Mouse (Mus musculus): Measurements from ENCODE around the gene E2f1.

Gene E2f1

DNA sequence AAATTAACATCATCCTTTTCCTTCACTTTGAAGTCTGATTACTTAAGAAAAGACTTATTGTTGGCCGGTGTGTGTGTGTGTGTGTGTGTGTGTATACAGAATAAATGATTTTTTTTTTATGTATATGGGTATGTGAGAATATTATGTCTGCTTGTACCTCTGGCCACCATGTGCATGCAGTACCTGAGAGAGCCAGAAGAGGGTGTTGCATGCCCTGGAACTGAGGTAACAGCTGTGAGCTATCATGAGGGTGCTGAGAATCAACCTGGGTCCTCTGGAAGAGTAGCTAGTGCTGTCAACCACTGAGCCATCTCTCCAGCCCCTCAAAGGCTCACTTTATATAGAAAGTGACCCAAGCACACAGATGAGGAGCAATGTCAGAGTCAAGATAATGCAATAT, 11.7 kb upstream of the E2f1 start:
- no peak for DNase-seq

DNA sequence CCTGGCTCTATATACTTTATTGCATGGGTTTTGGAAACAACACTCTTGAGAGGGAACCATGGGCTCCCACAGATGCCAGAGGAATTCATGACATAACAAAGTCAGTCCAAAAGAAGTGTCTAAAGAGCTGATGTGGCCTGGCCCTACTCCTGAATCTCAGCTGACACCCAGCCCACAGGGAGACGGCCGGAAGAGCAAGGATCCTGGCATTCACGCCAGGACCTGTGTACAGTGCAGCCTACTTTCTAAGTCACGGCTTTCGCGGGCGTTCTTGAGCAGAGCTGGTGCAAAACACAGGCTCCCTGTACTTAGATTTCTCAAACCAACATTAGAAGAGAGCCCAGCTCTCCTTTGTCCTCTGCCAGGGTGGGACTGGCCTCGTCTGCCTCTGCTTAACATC, 10.9 kb upstream of the E2f1 start:
- DNase-seq = no peak

DNA sequence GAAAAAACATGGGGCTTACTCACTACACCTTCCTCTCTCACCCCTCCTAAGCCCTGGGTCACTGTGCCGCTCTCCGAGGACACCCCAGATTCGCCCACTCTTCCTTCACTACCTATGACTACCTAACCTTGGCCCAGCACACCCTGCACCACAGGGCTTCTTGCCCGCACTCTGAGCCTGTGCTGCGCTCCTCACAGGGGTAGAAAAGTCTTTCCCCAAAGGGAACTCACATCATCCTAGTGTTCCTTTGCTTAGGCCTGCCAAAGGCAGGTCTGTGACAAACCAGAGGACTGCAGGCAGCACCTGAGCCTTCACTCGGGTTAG, 8.0 kb upstream of the E2f1 start:
- no peak for DNase-seq

DNA sequence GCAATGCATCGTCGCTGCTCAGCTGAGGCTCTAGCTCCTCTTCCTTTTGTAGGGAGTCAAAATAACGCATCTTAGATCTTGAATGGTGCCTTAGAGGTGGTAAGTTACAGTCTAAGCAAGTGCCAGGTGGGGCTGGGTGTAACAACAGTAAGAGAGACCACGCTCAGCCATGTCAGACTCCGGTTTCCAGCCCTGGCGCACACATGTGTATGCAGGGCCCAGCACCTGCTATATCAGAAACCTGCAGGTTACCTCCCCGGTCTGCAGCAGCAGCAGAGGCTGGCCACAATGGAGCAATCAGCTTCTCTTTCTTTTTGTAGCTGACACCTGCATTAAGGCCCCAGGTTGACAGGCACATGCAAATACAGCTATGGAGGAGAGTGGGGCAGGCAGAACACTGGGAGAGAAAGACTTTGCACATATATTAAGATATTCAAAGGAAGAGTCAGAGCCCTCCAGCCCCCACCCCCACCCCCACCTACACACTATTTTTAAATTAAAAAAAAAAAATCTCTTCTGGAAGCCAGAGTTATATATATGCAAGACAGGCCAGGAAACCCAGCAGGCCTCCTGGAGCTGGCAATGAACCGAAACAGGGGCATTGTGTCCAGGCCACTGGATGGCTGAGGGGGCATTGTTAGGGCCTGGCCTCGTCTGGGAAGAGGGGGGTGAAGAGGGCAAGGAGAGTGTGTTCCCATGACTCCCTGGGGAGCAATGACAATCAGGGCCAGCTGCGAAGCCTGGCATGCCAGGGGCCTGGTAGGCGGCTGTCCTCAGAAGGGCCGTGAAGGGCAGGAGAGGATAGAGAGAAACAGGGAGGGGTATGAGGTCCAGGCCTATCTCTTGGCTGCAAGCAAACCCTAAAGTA, 7.4 kb upstream of the E2f1 start:
- no peak for DNase-seq

DNA sequence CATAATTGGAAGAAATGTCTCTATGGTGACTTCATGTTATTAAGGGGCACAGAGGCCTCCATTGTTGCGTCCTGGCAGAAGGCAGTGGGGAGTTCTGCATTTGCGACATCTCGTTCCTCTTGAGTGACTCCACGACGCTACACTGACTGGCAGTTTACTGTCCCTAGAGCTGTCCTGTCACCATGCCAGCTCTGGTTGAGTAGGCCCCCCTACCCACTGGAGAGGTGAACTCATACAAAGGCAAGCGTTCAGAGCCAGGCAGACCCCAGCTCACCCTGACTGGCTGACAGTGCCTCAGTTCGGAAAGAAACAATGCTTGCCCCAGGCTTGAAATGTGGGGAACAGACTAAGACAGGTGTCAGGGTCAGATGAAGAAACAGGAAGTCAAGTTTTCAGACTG, 4.6 kb upstream of the E2f1 start:
- no peak for DNase-seq

DNA sequence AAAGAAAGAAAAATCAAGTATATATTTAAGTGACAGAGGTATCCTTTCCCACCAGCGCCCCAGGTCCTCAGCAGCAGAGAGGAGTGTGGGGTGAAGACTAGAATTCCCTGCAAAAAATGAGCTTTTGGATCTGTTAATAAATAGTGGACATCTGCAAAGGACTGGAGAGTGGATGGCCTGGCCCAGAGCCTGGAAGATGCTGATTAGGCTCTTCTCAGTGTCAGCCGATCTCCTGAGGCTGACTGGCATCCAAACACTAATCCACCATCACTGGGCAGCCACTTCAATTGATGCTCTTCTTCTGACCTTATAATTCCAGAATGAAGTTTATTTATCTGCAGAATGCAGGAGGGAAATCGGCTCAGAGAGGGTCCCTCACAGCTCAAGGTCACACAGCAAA, 3.3 kb upstream of the E2f1 start:
- no peak for DNase-seq

DNA sequence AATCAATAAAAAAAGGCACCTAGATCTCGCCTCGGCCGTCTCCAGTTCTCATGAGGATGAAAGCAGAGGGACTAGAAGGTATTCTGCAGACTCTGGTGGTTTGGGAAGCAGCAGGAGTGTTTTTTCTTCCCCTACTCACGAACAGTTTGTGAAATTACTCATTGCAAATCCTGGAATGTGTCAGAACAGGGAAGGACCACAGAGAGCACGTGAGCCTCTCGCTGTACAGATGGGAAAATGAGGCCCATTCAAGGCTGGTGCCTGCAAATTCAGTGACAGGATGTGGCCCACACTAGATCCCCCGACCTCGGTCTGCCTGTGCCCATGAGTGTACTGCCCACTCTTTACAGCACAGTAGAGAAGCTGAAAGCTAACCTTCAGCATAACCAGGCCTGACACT, 2.3 kb upstream of the E2f1 start:
- DNase-seq = no peak

DNA sequence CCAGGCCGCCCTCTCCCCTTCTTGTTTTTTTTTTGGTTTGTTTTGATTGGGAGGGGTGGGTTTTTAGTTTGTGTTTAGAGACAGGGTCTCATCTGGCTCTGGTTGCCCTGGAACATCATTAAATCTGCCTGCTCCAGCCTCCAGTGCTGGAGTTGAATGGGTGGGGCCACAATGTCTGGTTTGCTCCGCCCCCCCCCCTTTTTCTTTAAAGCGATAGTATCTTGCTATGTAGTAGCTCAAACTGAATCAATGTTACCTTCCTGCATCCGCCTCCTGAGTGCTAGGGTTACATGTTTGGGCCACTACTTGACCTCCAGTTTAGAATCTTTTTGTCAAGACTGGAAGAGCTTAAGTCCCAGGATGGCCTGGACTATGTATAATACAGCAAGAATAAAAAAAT, 1.6 kb upstream of the E2f1 start:
- DNase-seq = no peak

DNA sequence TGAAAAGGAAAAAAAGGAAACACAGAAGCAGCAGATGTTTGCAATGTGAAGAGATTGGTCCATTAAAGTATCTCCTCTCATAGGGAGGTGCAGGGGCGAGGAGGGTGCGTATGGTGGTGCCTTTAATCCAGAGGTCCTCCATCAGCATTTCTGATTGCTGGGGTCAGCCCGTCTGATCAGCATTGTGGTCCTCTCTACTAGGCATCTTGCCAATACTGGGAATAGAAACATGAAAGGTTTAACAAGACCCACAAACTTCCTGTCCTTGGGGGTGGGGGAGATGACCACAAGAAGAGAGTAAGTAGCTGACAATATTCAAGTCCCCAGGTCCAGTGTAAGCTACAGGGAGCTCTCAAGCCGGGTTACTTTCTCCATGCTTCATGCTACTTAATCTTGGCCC, 974 bp upstream of the E2f1 start:
- DNase-seq = peak; percentile 1

DNA sequence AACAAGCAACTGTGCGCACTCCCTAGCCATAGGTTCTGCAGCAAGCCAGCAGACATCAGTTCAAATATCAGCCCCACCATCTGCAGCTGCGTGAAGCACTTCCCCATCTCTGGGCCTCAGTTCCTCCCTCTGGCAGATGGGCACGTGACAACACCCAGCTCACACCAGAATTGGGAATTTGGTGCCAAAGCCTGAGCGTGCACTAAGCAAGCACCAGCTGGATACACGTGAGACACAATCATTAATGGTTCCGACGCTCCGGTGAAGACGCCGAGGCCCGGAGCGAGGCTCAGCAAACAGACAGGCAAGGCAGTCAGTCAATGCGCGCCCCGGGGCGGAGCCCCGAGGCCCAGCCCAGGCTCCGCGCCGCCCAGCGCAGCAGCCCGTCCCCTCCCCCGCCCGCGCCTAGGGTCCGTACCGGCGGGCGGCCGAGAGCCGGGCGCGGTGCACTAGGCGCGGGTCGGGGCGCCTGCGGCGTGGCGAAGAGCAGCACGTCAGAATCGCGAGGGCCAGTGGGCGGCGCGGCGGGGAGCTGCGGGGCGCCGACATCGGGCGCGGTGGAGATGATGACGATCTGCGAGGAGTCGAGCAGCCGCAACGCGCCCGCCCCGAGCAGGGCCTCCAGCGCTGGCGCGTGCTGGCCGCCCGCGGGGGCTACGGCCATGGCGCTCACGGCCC, 482 bp downstream of the E2f1 start:
- peak; percentile 78 for DNase-seq

DNA sequence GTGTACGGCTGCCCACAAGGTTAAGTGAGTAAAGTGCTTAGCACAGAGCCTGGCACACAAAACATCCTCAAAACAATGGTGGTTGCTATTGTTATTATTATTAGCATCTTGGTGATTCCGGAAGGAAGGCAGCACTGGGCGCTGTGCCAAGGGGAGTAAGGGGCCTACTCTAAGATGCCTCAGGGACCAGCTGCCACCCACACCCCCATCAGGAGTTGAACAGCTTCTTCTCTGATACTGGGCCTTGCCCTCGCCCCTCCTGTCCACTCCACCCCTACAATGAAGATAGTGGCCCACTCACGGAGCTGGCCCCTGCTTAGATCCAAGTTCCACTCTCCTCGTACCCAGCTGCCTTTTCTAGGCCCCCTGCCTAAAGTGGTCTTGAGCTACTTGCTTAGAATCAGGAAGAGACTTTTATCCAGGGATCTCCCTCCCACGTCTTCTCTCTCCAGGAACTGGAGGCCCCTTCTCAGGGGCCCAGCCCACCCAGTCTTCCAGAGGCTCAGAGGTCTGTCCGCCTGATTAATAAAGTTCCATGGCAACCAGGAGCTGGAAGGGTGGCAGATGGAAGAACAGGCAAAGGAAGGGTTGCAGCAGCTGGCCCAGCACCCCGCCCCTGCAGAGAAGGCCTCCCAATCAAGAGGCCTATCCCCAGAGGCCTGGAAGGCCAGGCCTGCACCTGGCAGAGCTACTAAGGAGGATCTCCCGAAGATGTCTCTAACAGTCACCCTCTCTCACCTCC, 1.2 kb downstream of the E2f1 start:
- DNase-seq = peak; percentile 2

DNA sequence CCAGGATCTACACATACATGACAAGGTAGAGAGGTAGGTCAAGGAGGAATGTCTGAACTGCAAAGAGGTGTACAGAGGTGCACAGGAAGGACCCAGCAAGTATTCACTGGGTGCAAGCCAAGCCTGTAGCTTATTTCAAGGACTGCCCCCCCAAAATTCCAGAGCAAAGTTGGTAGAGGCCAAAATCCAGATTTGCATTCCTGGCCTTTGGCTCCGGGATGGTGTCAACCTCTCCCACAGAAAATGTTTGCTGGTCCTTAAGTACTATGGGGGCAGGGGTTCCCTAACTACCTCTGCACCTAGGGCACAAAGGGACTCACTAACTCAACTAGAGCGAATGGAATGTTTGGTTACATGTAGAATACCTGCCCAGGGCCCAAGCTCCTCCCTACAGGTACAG, 1.9 kb downstream of the E2f1 start:
- DNase-seq = no peak

DNA sequence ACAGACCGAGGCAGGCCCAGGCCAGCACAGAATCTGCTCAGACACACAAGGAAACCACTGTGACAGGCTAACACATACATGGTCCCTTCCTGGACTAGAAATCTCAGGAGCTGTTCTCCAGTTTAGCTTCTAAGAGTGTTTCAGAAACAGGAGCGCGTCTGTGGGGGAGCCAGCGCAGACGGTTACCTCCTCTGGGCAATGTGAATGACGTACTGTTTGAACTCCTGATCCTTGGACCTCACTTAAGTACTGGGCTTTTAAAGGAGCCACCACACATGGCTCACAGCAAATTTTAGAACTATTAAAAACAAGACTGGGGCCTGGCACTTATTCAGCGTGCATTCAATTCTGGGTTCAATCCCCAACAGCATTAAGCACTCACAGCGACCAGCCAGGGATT, 3.1 kb downstream of the E2f1 start:
- no peak for DNase-seq

DNA sequence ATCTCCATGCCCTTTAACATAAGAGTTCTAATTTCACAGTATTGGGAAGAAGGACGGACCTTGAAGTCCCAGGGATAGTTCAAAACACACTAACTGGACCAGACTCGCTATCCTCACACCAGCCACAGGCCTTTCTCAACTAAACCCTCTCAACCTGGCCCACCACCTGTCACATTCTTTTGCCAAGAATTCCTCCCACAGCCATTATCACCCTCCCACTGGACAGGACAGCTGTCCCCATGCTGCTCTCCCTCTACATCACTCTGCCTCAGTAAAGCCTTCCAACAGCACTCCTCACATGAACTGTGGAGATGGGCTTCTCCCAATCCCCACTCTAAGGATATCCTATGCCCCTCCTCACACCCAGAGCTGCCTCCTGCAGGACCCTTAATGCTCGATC, 4.1 kb downstream of the E2f1 start:
- DNase-seq = no peak

DNA sequence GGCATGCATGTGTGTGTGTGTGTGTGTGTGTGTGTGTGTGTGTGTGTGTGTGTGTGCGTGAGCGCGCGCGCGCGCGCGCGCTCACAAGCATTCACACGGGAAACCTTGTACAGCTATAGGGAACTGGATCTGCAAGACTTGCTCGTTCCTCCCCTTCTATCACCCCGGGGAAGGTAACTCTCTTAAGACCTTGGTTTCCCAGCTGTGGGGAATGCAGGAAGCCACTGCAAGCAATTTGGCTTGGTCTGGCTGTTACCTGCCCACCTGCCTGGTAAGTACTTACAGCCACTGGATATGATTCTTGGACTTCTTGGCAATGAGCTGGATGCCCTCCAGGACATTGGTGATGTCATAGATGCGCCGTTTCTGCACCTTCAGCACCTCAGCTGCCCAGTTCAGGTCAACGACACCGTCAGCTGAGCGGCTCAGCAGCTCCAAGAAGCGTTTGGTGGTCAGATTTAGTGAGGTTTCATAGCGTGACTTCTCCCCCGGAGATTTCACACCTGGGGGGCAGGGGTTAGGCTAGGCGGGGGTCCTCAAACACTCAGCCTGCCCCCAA, 6.0 kb downstream of the E2f1 start:
- no peak for DNase-seq

DNA sequence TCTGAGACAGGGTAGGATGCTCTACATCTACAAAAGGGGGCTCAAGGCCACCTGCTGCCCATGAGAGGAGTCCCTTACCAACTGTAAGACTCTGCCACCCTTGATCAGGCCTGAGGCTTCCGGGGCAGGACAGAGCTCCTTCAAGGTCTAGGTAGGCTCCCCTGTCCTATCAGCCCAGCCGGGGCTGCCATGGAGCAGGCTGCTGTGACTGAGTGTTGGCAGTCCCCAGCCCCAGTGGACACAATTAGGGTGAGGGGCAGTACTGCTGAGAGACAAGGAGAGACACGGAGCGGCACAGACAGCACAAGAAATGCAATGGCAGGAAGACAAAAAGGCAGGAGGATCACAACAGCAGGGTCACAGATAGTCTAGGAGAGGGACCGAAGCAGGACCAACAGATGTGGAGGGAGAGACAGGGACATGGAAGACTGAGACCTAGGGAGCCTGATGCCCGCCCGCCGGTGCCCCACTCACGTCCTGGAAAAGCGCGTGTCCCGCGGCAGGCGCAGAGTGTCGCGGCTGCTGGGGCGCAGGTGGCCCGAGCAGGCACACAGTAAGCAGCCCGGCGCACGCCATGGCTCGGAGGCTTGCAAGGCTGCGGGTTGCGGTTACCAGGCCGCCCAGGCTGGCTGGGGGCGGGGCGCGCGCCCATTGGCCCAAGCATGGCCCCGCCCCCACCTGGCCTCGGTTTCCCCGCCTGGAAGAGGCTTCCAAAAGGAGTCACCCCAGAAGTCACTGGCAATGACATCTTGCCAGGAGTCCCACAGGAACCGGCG, 11.2 kb downstream of the E2f1 start, which contains the start of gene Necab3:
TSS of gene Necab3 (minus strand) at position 627 of the 776 bp plus-strand sequence.
- DNase-seq = peak; percentile 68

DNA sequence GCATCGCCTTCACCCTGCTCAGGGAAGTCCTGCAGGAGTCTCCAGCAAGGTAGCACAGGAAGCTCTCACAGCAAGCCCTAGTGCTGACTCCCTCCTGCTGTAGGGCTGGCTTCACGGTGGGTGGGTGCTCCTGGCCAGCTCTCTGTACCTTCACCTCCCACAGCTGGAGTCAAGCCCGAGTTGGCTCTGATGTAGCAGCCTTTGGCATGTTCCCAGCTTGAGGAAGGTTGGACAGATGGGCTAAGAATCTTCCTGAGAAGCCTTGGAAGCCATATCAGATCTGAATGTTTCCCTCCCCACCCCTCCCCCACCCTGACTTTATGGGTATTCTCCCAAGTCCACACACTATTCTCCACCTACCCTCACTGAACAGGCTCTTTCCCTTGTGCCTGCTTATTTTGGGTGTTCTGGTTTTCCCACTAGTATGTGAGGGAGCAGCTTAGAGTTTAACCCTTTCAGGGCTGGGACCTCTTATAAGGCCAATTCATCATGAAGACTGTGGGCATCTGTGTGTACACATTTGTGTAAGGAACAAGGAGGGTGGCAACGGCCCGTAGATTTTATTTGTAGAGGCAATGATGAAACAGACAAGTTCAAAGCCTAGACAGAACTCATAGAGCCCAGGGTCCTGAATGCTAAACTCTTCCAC, 12.4 kb downstream of the E2f1 start:
- peak; percentile 50 for DNase-seq

DNA sequence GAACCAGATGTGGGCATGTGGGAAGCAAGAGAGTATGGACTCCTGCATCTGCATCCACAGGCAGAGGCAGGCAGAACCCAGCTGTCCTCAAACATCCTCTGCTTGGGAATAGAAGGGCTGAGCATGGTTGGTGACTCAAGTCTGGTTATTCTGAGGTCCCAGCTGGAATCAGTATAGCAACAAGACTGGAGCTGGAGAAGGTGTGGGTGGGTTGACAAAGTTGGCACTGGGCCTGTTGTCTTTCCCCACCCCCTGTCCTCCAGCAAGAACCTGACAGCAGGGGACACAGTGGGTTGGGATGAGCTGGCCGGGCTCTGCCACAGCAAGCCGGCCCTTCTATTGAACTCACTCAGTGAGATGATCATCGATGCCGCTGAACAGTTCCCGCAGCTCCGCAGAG, 14.5 kb downstream of the E2f1 start:
- DNase-seq = peak; percentile 64

DNA sequence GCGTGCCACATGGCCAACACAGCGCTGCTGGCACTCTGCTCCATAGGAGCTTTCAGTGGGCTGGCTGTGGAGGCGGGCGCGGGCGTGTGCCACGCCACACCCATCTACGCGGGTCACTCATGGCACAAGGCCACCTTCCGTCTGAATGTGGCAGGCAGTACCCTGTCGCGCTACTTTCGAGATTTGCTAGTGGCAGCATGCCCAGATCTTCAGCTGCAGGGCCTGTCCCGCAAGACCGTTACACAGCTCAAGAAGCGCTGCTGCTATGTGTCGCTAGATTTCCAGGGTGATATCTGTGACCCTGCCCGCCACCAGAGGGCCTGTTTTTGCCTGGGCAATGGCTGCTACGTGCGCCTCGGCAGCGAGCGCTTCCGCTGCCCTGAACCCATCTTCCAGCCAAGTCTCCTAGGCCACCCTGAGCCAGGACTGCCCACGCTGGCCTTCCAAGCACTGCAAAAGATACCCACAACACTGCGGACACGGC, 17.2 kb downstream of the E2f1 start:
- DNase-seq = peak; percentile 66

DNA sequence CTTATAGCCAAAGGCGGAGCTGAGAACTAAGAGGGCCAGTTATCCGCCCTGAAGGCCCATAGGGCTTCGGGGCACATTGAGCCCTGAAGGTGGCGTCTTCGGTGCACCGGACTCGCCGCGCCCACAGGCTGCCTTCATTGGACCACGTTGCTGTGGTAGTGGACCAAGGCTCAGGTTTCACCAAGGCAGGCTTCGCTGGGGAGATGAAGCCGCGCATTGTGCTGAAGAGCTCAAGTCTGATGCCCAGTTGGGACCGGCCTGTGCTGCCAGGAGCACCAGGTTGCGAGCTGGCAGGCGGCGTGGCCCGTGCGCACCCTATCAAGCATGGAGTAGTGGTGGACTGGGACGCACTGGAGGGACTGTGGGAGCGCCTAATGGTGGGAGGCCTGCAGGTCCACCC, 17.8 kb downstream of the E2f1 start:
- DNase-seq = no peak

DNA sequence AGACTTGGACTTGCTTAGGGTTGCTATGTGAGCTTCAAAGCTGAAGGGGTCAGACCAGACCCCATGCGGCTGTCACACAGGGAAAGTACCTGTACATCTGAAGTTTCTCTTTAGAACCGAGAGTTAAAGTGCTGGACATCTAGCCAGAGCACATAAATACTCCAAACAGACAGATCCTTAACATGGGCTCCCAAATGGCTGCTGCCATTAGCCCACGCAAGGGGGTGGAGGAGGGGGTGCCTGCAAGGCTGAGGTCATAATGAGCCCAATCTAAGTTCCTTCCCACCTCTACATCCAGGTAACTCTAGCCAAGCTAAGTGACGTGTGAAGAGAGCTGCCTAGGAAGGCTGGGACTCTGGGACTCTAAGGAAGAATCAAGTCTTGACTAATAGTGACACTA, 18.2 kb downstream of the E2f1 start, which contains the start of gene Actl10:
TSS of gene Actl10 (plus strand) at position 301 of the 400 bp plus-strand sequence.
- DNase-seq = no peak

DNA sequence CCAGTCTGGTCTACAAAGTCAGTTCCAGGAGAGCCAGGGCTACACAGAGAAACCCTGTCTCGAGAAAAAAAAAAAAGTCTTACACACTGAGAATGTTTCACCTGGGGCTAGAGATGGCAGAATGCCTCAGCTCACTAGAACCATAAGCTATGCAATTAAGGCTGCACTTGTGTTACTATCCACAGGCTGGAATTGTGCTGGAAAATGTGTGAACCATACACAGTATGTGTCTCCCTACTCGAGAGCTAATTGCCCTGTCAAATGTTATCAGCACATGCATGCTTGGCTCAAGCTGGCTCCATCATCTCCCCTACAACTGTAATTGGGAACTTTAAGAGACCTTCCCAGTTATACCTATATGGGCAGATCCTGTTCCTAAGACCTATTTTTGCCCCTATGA, 18.8 kb downstream of the E2f1 start:
- no peak for DNase-seq

Measured in right cerebral cortex, postnatal 25 days (tissue).